Mouse (Mus musculus) megakaryocyte-erythroid progenitor cell, adult 5-6 weeks (primary cell): Measurements from ENCODE around the gene Myo15. TPM values are rescaled to one million over a fixed set of nuclear protein-coding genes. Genes with fewer than 3 reads are reported as not detected.
"Not testable (repeated sequence)": the region's sequence is repeated elsewhere in the genome, so short reads cannot be mapped to it uniquely, and the experiment has no call there.

Experiments used
- ATAC-seq: replicated peaks from 2 replicates; pipeline ENCODE4 v1.8.0; 2016; ENCODE audit warnings: mild to moderate bottlenecking, inconsistent platforms; ENCODE audit not compliant: severe bottlenecking, poor library complexity, low FRiP score, low TSS enrichment
- total RNA-seq, 2 experiments: library from RNA; stranded (forward) in 1 of 2; stranded (reverse) in 1 of 2; fragments of 200-1000, 215-1000 nt in 1 of 2; fragments of >200 nt in 1 of 2; fragmentation: Nextera tagmentation in 1 of 2; gene quantifications; 2 replicates each; pipeline ENCODE4 v1.2.3; 2014 to 2017

Gene Myo15
- total RNA-seq, 2 experiments from 2014 or later = 0.19 TPM; not detected in 1

DNA sequence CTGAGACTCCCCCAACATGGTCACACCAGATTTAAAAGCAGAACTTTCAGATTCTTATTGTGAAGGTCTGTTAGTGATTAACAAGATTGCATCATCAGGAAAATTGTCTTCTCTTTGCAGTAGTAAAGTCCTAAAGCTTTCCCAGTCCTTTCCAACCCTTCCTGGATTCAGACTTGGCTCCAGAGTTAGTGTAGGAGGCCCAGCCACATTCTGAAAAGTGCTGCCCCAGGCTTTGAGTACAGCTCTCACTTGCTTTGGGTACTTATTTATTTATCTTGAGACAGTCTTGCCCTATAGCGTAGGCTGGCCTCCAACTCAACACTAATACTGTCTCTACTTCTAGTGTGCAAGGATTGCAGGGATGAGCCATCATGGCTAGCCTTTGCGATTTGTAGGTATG lies 71.6 kb downstream of the Myo15 start:
- ATAC-seq = no peak

DNA sequence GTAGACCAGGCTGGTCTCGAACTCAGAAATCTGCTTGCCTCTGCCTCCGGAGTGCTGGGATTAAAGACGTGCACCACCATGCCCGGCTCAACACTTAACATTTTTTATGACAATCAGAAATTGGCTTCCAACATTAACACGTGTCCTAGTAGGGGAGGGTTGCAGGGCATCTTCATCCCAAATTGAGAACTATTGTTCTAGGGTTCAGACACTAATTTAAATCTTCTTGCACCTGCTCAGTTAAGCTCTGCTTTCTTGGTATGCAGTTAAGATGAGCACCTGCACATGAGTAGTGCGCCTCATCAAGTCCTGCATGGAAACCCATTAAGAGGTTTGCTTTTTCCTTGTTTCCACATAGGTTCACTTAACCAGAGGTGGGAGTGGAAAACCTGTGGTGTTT lies 72.7 kb downstream of the Myo15 start:
- no peak for ATAC-seq

DNA sequence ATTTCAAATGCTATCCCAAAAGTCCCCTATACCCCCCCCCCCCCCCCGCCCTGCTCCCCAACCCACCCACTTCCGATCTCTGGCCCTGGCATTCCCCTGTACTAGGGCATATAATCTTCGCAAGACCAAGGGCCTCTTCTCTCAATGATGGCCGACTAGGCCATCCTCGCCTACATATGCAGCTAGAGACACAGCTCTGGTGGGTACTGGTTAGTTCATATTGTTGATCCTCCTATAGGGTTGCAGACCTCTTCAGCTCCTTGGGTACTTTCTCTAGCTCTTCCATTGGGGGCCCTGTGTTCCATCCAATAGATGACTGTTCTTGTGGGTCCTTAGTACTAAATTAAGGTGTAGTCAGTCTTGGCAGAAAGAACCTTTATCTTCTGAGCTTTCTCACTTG lies 74.1 kb downstream of the Myo15 start:
- ATAC-seq = not testable (repeated sequence)

DNA sequence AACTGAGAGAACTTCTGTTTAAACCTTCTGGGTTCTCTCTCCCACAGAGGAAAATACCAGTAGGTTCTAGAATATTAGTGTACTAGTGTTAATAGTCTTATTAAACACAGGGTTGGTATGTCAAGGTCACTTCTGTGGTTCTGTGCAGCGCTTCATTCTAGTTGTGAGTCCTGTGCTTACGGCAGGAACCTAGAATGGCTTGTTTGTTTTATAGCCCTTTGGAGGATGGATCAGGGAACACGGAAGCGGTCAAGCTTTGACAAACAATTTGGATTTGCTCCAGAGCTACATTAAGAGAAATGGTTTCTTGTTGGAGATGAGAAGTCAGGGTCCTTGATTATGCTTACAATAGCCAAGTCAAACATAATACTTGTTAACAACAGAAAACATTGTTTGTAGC lies 76.3 kb downstream of the Myo15 start:
- ATAC-seq = no peak

DNA sequence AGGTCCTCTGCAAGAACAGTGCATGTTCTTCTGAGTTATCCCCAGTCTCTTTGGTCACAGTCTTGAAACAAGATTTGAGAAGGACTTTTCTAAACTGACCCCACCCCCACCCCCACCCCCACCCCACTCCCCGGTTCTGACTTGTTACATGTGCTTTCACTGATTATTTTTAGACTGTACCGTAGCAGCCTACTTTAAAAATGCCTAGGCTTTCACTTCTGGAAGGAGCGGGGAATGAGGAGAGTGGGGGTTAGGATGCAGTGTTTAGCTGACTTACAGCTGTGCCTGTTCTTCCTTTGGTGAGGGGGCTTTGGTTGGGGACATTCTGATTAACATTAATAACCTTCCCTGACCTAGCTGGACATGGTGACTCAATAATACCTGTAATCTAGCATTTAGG lies 79.0 kb downstream of the Myo15 start:
- no peak for ATAC-seq

DNA sequence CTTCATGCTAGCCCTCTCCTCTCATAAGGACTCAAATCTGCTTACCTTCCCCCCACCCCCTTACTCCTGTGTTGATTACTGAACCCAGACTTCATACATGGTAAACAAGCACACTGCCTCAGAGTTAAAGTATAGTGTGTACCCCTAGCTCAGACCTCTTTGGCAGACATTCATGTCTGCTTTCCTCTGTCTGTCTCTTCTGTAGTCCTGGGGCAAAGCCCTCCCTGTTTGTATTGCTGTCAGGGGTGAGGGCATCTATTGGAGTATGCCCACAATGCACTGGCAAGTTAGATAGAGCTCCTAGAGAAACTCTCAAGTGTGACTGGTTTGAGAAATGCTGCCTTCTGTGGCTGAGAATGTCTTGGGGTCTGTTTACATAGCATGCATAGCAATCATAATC lies 84.0 kb downstream of the Myo15 start:
- no peak for ATAC-seq

DNA sequence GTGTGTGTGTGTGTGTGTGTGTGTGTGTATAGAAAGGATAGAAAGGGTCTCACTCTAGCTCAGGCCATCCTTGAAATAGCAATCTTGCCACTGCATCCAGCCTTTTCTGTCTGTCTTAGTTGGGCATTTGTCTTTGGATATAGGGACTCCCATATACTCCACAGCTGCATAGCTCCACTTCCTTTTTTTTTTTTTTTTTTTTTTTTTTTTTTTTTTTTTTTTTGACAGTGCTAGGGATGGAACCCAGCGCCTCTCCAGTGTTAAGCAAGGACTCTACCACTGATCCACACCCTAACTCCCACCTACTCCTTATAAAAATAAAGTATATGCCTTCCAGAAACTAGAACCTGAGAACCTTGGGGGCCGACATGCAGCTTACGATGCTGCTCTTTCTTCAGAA lies 88.5 kb downstream of the Myo15 start:
- ATAC-seq = no peak

DNA sequence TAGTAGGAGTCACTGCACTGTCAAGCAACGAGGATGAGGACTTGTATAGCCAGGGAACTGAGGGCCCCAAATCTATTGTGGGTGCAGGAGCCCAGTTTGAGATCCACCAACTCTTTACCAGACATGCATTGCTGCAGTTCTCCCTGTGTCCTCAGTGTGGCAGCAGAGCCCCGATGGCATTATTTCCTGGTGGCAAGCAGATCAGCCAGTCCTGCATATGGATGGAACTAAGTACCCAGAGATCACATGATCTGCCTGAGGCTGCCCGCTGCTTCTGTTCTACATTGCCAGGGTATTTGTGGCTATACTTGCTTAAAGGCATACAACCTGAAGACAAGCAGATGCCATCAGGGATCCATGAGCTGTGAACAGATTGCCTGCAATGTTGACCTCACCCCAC lies 90.2 kb downstream of the Myo15 start:
- peak; percentile 89 for ATAC-seq

DNA sequence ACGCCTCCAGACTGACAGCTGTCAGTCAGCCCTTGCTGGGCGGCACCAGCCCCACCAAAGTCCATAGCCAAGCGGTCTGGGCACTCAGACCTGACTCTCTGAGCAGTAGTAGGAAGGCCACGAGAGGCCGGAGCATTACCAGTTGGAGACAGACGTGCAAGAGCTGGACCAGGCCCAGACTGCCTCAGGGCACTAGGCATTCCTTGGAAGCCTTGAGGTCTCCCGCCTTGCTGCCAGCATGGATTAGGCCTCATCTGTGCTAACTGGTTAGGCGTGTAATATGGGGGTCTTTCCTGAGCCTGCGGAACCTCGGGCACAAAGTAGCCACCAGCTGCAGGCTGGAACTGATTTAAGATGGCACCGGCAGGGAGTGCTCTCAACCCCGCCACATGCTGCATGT lies 104.9 kb downstream of the Myo15 start:
- not testable (repeated sequence) for ATAC-seq

Other genes starting within 250 kb of the Myo15 start
- gene Srebf1, start 246.8 kb upstream of the Myo15 start, total RNA-seq (2014; fragmentation: Nextera tagmentation) = 73.1 and 92.3 TPM in 2 replicates
- 32.3 and 80.9 TPM in 2 replicates for gene Srebf1, start 246.8 kb upstream of the Myo15 start, total RNA-seq (2017)
- 15.9 and 19.0 TPM in 2 replicates for gene Tom1l2, start 116.4 kb upstream of the Myo15 start, total RNA-seq (2014; fragmentation: Nextera tagmentation)
- 3.9 and 5.3 TPM in 2 replicates for gene Tom1l2, start 116.4 kb upstream of the Myo15 start, total RNA-seq (2017)
- 0.68 TPM in 1 of 2 replicates, not detected in the other for gene Drc3, start 116.0 kb upstream of the Myo15 start, total RNA-seq (2014; fragmentation: Nextera tagmentation)
- gene Drc3, start 116.0 kb upstream of the Myo15 start, total RNA-seq (2017) = 0.19 and 0.66 TPM in 2 replicates
- 27.4 and 33.5 TPM in 2 replicates for gene Gid4, start 52.2 kb upstream of the Myo15 start, total RNA-seq (2014; fragmentation: Nextera tagmentation)
- 32.4 and 33.0 TPM in 2 replicates for gene Gid4, start 52.2 kb upstream of the Myo15 start, total RNA-seq (2017)
- 39.2 and 53.4 TPM in 2 replicates for gene Atpaf2, start 50.9 kb upstream of the Myo15 start, total RNA-seq (2014; fragmentation: Nextera tagmentation)
- gene Atpaf2, start 50.9 kb upstream of the Myo15 start, total RNA-seq (2017) = 64.5 and 114 TPM in 2 replicates
- gene Drg2, start 14.7 kb upstream of the Myo15 start, total RNA-seq (2014; fragmentation: Nextera tagmentation) = 50.2 and 65.2 TPM in 2 replicates
- 91.0 and 109 TPM in 2 replicates for gene Drg2, start 14.7 kb upstream of the Myo15 start, total RNA-seq (2017)
- gene Alkbh5, start 67.0 kb downstream of the Myo15 start, total RNA-seq (2014; fragmentation: Nextera tagmentation) = 33.5 and 37.7 TPM in 2 replicates
- gene Alkbh5, start 67.0 kb downstream of the Myo15 start, total RNA-seq (2017) = 25.4 and 28.1 TPM in 2 replicates
- gene Llgl1, start 230.4 kb downstream of the Myo15 start, total RNA-seq (2014; fragmentation: Nextera tagmentation) = 20.1 and 21.7 TPM in 2 replicates
- gene Llgl1, start 230.4 kb downstream of the Myo15 start, total RNA-seq (2017) = 3.8 and 8.0 TPM in 2 replicates